Mouse (Mus musculus) neural tube, embryonic 11.5 days (tissue): ENCODE data around the gene Tmem199. TPM values are rescaled to one million over a fixed set of nuclear protein-coding genes. Genes with fewer than 3 reads are reported as not detected.

ENCODE experiments used
- ATAC-seq: fragments of 200-750 bp; cut with Nextera tagmentation; 2 replicates; pipeline ENCODE4 v1.8.0; 2017; ENCODE audit warnings: moderate number of reproducible peaks, mild to moderate bottlenecking, moderate TSS enrichment, moderate library complexity; ENCODE audit not compliant: insufficient read depth, low FRiP score, low TSS enrichment
- DNase-seq: peaks from one replicate; pipeline ENCODE4 v3.0.0-alpha.2; 2015; ENCODE audit warnings: low spot score
- H3K27ac ChIP-seq: fragments of 300-500 bp; sonication (generic); 2 replicates; pipeline ENCODE4 v1.5.1; 2014; ENCODE audit warnings: low read depth, mild to moderate bottlenecking, low read length
- H3K27me3 ChIP-seq: fragments of 300-500 bp; sonication (generic); 2 replicates; pipeline ENCODE4 v1.6.1; 2014; ENCODE audit warnings: mild to moderate bottlenecking, low read length, mixed read lengths; ENCODE audit not compliant: control insufficient read depth, insufficient read depth
- H3K36me3 ChIP-seq: fragments of 300-500 bp; sonication (generic); 2 replicates; pipeline ENCODE4 v1.6.1; 2014; ENCODE audit warnings: mild to moderate bottlenecking, low read length, moderate library complexity, mixed read lengths; ENCODE audit not compliant: control insufficient read depth, insufficient read depth
- H3K4me1 ChIP-seq: fragments of 300-500 bp; sonication (generic); 2 replicates; pipeline ENCODE4 v1.6.1; 2014; ENCODE audit warnings: low read length, mixed read lengths; ENCODE audit not compliant: control insufficient read depth, insufficient read depth
- H3K4me2 ChIP-seq: fragments of 300-500 bp; sonication (generic); 2 replicates; pipeline ENCODE4 v1.6.1; 2014; ENCODE audit warnings: low read depth, mild to moderate bottlenecking, moderate library complexity
- H3K4me3 ChIP-seq: fragments of 300-500 bp; sonication (generic); 2 replicates; pipeline ENCODE4 v1.5.1; 2014; ENCODE audit warnings: low read depth, low read length
- H3K9ac ChIP-seq: fragments of 300-500 bp; sonication (generic); 2 replicates; pipeline ENCODE4 v1.6.1; 2014; ENCODE audit warnings: mild to moderate bottlenecking, low read length
- H3K9me3 ChIP-seq: fragments of 300-500 bp; sonication (generic); 2 replicates; pipeline ENCODE4 v1.6.1; 2016; ENCODE audit warnings: low read length; ENCODE audit not compliant: control insufficient read depth
- WGBS: fragments of 180-500 bp; shearing (Covaris S2); extraction: QIAGEN DNeasy Blood & Tissue Kit; methylation state at CpG from one replicate; pipeline ENCODE4 v1.1.7; 2014; 5-methylcytosine and 5-hydroxymethylcytosine counted together
- polyA plus RNA-seq: library from polyadenylated mRNA; unstranded; fragments of >200 nt; fragmentation: Nextera tagmentation; extraction: Ambion mirVana; gene quantifications from 2 replicates; pipeline ENCODE4 v1.2.1, GENCODE M21; 2014

The Tmem199 gene
- polyA plus RNA-seq, 1 experiment from 2014 or later: 87.3 TPM

DNA sequence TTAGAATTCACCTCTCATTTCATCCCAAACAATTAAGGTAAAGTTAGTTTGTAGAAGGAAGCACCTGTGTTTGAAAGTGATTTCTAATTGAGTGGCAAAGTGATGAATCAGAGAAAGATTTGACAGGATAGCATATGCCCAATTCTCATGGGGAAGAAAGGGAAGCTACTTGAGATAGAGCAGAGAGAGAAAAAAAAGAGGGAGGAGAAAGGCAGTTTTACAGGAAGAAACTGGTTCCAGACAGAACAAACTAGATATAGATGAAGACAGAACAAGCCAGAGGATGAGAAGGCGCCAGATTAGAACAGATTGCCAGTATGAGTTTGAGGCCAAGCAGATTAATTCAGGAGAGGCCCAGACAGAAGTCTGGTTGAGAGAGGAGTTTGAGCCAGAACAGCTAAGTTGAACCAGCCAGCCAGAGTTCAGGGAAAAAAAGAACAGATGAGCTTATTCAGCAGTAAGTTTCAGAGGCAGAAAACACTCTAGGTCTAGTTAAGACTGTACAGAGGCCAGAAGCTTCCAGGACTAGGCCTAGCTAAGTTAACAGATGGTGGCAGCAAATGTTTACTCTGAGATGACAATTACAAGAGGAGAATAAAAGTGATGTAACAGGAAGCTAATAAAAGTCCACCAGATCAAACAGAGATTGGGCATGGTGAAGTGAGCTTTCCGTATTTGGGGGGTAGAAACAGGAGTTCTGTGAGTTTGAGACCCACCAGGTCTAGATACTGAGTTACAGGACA is 35.9 kb upstream of the Tmem199 start:
- Histone ChIP-seq H3K4me2 (no peak overlapping the region), H3K36me3 (peaks cover 6% of the 10 kb centered on the region; the same call in 1 of the 2 replicates), H3K9me3 (no peaks in the 10 kb centered on the region), H3K9ac (no peak overlapping the region), H3K27ac (no peak overlapping the region), H3K4me3 (no peak overlapping the region), H3K4me1 (peaks cover 13% of the 10 kb centered on the region), H3K27me3 (no peaks in the 10 kb centered on the region)
- 85% methylated on average over 2 of the region's 2 CpGs for WGBS
- no peak for ATAC-seq
- no peak for DNase-seq

- Histone ChIP-seq H3K27ac (no peak overlapping the region), H3K4me2 (no peak overlapping the region), H3K9ac (no peak overlapping the region), H3K9me3 (no peaks in the 10 kb centered on the region), H3K27me3 (no peaks in the 10 kb centered on the region), H3K4me1 (peaks cover 13% of the 10 kb centered on the region), H3K36me3 (peaks cover 10% of the 10 kb centered on the region; the same call in 1 of the 2 replicates), H3K4me3 (no peak overlapping the region)
- no peak for DNase-seq
- 76% methylated on average over 8 of the region's 8 CpGs for WGBS
- no peak for ATAC-seq
Measured at GRCm38 (mm10) chr11:78545181-78545580, 33.2 kb upstream of the Tmem199 start.

DNA sequence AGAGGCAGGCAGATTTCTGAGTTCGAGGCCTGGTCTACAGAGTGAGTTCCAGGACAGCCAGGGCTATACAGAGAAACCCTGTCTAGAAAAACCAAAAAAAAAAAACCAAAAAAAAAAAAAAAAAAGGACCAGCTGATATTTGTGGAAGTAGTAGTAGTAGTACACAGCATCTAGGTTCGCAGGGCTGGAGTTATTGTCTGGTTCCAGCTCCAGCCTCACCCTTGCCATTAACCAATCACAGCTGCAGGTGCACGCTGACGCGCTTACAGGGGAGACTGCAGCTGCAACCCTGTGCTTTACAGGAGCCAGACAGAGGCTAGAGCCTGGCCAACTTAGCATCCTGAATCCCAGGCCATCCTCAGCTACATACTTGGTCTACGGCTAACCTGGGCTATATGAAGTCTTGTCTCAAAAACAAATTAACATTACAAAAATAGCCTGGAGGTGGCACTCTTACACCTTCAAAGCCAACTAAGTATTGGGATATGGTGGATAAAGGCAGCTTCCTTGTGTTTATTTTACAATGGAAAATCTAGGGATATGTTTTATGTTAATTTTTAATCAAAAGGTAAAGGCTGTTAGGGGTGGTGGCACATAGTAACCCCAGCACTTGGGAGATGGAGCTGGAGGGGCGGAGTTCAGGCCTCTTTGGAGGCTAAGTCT is 32.6 kb upstream of the Tmem199 start:
- no peaks in the 10 kb centered on the region for H3K27me3 ChIP-seq
- DNase-seq (no peak), ATAC-seq (no peak)
- no peak overlapping the region for H3K4me2 ChIP-seq
- H3K27ac ChIP-seq: no peak overlapping the region
- H3K4me3 ChIP-seq: no peak overlapping the region
- WGBS: 95% methylated on average over 7 of the region's 7 CpGs
- peaks cover 9% of the 10 kb centered on the region for H3K4me1 ChIP-seq
- peaks cover 10% of the 10 kb centered on the region; the same call in 1 of the 2 replicates for H3K36me3 ChIP-seq
- no peaks in the 10 kb centered on the region for H3K9me3 ChIP-seq
- no peak overlapping the region for H3K9ac ChIP-seq

DNA sequence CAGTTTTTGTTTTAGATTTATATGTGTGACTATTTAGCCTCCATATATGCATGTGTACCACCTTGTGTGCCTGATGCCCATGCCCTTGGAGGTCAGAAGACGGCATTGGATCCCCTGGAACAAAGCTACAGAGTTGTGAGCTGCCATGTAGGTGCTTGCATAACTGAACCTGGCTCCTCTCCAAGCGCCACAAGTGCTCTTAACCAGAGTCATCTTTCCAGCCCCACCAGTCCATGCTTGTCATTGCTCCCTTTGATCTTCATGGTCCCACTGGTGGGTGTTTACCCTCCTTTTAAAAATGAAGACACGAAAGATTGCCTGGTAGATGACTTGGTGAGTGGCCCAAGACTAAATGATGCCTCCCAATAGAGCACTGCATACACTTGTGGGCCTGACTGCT is 28.4 kb upstream of the Tmem199 start:
- peaks cover 5% of the 10 kb centered on the region; the same call in 1 of the 2 replicates for H3K4me1 ChIP-seq
- H3K9me3 ChIP-seq: no peaks in the 10 kb centered on the region
- peaks cover 10% of the 10 kb centered on the region; the same call in 1 of the 2 replicates for H3K36me3 ChIP-seq
- DNase-seq (no peak), ATAC-seq (no peak)
- WGBS: 89% methylated on average over 3 of the region's 3 CpGs
- H3K27ac ChIP-seq: no peak overlapping the region
- no peak overlapping the region for H3K9ac ChIP-seq
- no peaks in the 10 kb centered on the region for H3K27me3 ChIP-seq
- H3K4me2 ChIP-seq: no peak overlapping the region
- no peak overlapping the region for H3K4me3 ChIP-seq

DNA sequence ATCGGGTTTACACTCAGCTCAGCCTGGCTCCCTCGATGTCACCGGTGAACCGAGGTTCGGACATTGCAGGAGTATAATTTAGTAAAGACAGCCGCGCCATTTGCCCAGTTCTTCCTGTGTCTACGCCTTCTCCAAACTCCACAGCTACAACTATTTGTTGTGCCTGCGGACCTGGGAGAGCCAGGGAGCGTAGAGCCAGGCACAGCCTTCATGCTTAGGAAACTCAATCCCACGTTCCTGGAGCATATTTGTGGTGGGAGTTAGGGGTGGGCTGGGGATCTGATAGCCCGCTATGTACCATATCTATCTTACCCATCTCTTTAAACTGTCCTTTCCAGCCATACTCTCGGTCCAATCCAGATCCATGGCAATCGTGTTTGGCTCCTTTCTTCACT is 24.7 kb upstream of the Tmem199 start:
- Histone ChIP-seq H3K4me1 (peaks cover 13% of the 10 kb centered on the region), H3K27me3 (no peaks in the 10 kb centered on the region)
- 4% methylated on average over 14 of the region's 14 CpGs for WGBS

GRCm38 (mm10) chr11:78536080-78536689 is 24.2 kb upstream of the Tmem199 start, which contains the start of the genes Tnfaip1 and Ift20:
TSS of gene Tnfaip1 (minus strand) at chr11:78536332.
TSS of gene Ift20 (plus strand) at chr11:78536361.
- H3K4me3 ChIP-seq: peak within 1 kb of the TSS; percentile 75
- ATAC-seq: peak; percentile 96
- DNase-seq: peak; percentile 98
- H3K9me3 ChIP-seq: no peaks in the 10 kb centered on the region
- peaks cover 4% of the 10 kb centered on the region; the same call in 1 of the 2 replicates for H3K36me3 ChIP-seq
- no peaks in the 10 kb centered on the region for H3K27me3 ChIP-seq
- WGBS: under 1% methylated on average over 52 of the region's 52 CpGs
- H3K4me1 ChIP-seq: peaks cover 13% of the 10 kb centered on the region
- H3K4me2 ChIP-seq: peak within 1 kb of the TSS; percentile 87
- H3K27ac ChIP-seq: peak within 1 kb of the TSS; percentile 51
- peak within 1 kb of the TSS; percentile 77 for H3K9ac ChIP-seq

More for the DNA sequence above, 24.7 kb upstream of the Tmem199 start:
- H3K9ac ChIP-seq: peak overlapping the region; percentile 77
- H3K9me3 ChIP-seq: no peaks in the 10 kb centered on the region
- ATAC-seq: peak; percentile 28
- peak overlapping the region; percentile 75 for H3K4me3 ChIP-seq
- H3K4me2 ChIP-seq: peak overlapping the region; percentile 87
- no peak for DNase-seq
- peak overlapping the region; percentile 51; the same call in 1 of the 2 replicates for H3K27ac ChIP-seq
- peaks cover 4% of the 10 kb centered on the region; the same call in 1 of the 2 replicates for H3K36me3 ChIP-seq

DNA sequence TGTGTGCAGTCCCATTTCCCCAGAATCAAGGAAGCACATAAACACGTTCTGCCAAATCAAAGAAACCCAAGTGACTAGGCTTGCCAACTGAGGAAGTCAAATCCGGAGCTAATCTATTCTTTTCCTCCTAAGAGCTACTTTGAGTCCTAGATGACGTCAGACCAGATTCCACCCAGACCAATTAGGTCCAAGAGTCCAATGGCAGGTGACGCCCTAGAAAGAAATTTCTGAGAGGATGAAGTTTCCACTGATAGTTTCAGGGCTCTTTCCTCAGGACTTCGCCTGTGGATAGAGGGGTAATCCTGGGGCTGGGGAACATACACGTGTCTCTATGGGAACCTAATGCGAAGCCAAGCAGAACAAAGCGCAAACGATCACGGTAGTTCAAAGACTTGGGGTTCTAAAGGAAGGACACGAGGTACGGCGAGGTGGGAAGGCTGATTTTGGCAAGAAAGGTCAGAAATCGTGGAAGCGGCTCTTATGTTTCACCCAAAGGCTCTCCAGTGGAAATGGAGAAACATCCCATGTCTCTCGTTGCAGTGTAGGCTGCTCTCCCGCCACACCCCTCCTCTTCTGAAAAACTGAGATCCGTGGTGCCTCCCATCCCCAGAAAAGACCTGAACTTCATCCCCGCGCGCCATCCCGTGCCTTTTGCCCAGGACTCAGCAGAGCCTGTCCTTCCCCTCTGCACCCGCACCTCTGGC is 23.6 kb upstream of the Tmem199 start:
- under 1% methylated on average over 23 of the region's 23 CpGs for WGBS
- peak; percentile 34 for DNase-seq
- peak; percentile 36; the same call in 1 of the 2 replicates for ATAC-seq

DNA sequence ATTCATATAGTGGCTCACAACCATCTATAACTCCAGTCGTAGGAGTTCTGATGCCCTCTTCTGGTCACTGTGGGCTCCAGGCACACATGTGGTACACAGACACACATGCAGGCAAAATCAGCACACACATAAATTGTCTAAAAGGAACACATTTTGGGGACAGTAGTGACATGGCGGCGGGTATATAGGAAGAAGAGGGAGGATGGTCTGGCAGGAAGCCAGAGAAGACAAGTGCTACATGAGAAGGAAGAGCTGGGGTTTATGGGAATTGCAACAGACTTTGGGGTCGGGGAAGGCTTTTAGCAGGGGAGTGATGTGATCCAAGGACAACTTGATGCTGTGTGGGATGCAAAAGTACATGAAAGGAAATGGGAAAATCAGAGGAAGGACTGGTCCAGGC is 22.5 kb upstream of the Tmem199 start:
- 91% methylated on average over 4 of the region's 4 CpGs for WGBS
- H3K36me3 ChIP-seq: no peaks in the 10 kb centered on the region; the same call in 1 of the 2 replicates
- H3K27ac ChIP-seq: no peak overlapping the region
- no peaks in the 10 kb centered on the region for H3K9me3 ChIP-seq
- ATAC-seq: no peak
- no peak overlapping the region for H3K9ac ChIP-seq
- H3K27me3 ChIP-seq: no peaks in the 10 kb centered on the region
- H3K4me2 ChIP-seq: no peak overlapping the region
- H3K4me3 ChIP-seq: no peak overlapping the region
- DNase-seq: no peak
- H3K4me1 ChIP-seq: peaks cover 13% of the 10 kb centered on the region

More for the DNA sequence above, 23.6 kb upstream of the Tmem199 start:
- H3K4me3 ChIP-seq: peak overlapping the region; percentile 75
- peak overlapping the region; percentile 58 for H3K9ac ChIP-seq
- no peaks in the 10 kb centered on the region for H3K9me3 ChIP-seq
- H3K4me1 ChIP-seq: peaks cover 13% of the 10 kb centered on the region
- peak overlapping the region; percentile 66 for H3K4me2 ChIP-seq
- peak overlapping the region; percentile 39 for H3K27ac ChIP-seq
- peaks cover 2% of the 10 kb centered on the region; the same call in 1 of the 2 replicates for H3K36me3 ChIP-seq
- no peaks in the 10 kb centered on the region for H3K27me3 ChIP-seq
